Comparison of ENCODE assay signal across 19 mouse cellular contexts in the genomic region with DNA sequence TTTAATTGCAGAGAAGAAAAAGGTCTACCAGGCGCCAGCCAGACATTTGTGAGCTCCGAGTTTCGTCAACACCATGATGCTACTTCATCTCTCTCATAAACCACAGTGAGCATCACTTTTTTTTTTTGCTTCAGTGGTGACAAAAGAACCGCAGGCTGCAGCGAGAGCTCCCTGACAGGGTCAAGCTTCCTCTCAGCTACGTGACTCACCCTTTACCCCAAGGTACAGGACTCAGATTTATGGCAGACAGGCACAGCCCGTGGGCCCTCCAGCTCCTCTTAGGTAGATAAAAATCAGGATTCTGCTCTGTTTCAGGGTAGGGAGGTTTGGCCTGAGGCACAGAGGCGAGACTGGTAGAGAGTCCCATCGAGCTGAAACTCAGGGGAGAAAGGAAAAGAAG.
A peak's percentile ranks its signal among the peaks of the same experiment; 100 is the strongest.
DNase-seq lines count a peak whose midpoint lies in the region; ATAC-seq and TF ChIP-seq lines count a peak whose summit lies in the region.
"Had no signal": no experiment of that assay in that cellular context is flagged by ENCODE, and none has a peak within 500 bp of the region (broad histone marks: within the 10 kb centered on the region; RNA-seq: fewer than 3 reads in every experiment).

No protein-coding gene starts in this region.

- no peak for TF ChIP-seq CTCF in left cerebral cortex, adult 2 months (IDR thresholded peaks at IDR 0.05)

- peak; percentile 38 for DNase-seq in adrenal gland, adult 2 months
- DNase-seq in adrenal gland, postnatal 25 days: no peak
- no peak for DNase-seq in left cerebral cortex, adult 2 months (ENCODE audit: extremely low spot score in 1 of 2, low spot score in 2 of 2)
- DNase-seq in left cerebral cortex, adult 8-10 months (ENCODE audit: low spot score in 2 of 2): no peak
- no peak for DNase-seq in adipocyte (ENCODE audit: low spot score)
- no peak for DNase-seq in thymus, postnatal 36 days
- DNase-seq: B cell, adult 2 months; cerebellum, adult 9-11 months; liver, embryonic 13.5 days; thymus, adult 2 months had no signal

- intact Hi-C loops in left cerebral cortex, adult 2 months (cut with DNase I): no loop called here

- peak overlapping the region; percentile 19; the same call in 1 of the 2 replicates for H3K27ac ChIP-seq in left cerebral cortex, adult 2 months
- H3K27ac ChIP-seq: forebrain, embryonic 15.5 days; heart, embryonic 13.5 days; kidney, postnatal 0 days; limb, embryonic 12.5 days; liver, embryonic 13.5 days; neural tube, embryonic 15.5 days had no signal

- 0 out of 2 replicates have a peak, but pooled peaks have one; percentile 47 for ATAC-seq in common myeloid progenitor, adult 5-6 weeks (replicated peaks; ENCODE audit: low read depth, poor library complexity, severe bottlenecking)
- 0 out of 2 replicates have a peak, but pooled peaks have one; percentile 33 for ATAC-seq in monocyte, adult 5-6 weeks (replicated peaks; ENCODE audit: insufficient number of reproducible peaks, low FRiP score, low TSS enrichment, poor library complexity, severe bottlenecking)
- ATAC-seq: forebrain, embryonic 15.5 days; inflammation-experienced regulatory T-cells, adult 6 months had no signal

- no peak overlapping the region for H3K4me3 ChIP-seq in left cerebral cortex, adult 2 months
- H3K4me3 ChIP-seq: erythroblast, embryonic 14.5 days; forebrain, embryonic 15.5 days; heart, embryonic 13.5 days; limb, embryonic 12.5 days; liver, embryonic 13.5 days; neural tube, embryonic 15.5 days had no signal
